Mouse (Mus musculus) cortical plate, adult 2 months (tissue): ENCODE data around the gene Nfatc2. TPM values are rescaled to one million over a fixed set of nuclear protein-coding genes. Genes with fewer than 3 reads are reported as not detected.

ENCODE experiments used
- H3K27ac ChIP-seq: fragments of 200-500 bp; 2 replicates; pipeline ENCODE4 v1.5.1; 2012; ENCODE audit warnings: low read length, control low read depth, inconsistent platforms; ENCODE audit not compliant: insufficient read depth
- H3K4me1 ChIP-seq: fragments of 200-500 bp; 2 replicates; pipeline ENCODE4 v1.6.1; 2011; ENCODE audit warnings: low read length; ENCODE audit not compliant: control insufficient read depth, insufficient read depth
- H3K4me3 ChIP-seq: fragments of 200-500 bp; 2 replicates; pipeline ENCODE4 v1.5.1; 2011; ENCODE audit warnings: mild to moderate bottlenecking, low read length, control low read depth; ENCODE audit not compliant: insufficient read depth
- CTCF ChIP-seq: fragments of 200-500 bp; IDR thresholded peaks from 2 replicates; pipeline ENCODE4 v1.5.1; 2011; ENCODE audit warnings: mild to moderate bottlenecking, control low read depth, low read length; ENCODE audit not compliant: insufficient read depth; ENCODE audit errors: extremely low read depth
- POLR2A ChIP-seq: fragments of 200-500 bp; IDR thresholded peaks from 2 replicates; pipeline ENCODE4 v1.6.1; 2011; ENCODE audit warnings: mild to moderate bottlenecking, low read length, control low read depth; ENCODE audit not compliant: insufficient read depth; ENCODE audit errors: extremely low read depth
- polyA plus RNA-seq: library from polyadenylated mRNA; depleted of rRNA; stranded (reverse); fragments of >200 nt; gene quantifications from 2 replicates; pipeline ENCODE4 v1.2.3, GENCODE M21; 2012

The Nfatc2 gene
- polyA plus RNA-seq, 1 experiment = 8.0 TPM

DNA sequence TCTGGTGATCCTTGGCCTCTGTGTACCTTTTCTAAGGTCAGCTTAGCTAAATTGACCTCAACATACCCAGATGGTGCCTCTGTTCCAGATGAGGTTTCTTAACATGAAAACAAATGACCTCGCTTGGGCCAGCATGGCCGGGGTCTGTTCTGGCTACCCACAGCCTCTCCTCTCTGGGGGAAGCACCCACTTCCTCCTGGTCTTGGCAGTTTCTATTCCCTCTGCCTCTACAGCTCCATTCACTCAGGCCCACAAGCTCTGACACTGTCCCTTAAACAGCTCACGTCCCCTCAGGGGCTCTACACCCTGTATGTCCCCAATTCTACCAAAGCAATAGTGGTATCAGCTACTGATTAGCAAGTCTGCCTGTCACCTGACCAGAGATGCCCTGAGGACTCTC is 27.6 kb downstream of the Nfatc2 start:
- H3K4me1 ChIP-seq = no peaks in the 10 kb centered on the region
- H3K4me3 ChIP-seq = no peak overlapping the region
- TF ChIP-seq POLR2A (no peak), CTCF (no peak)
- H3K27ac ChIP-seq = no peak overlapping the region

DNA sequence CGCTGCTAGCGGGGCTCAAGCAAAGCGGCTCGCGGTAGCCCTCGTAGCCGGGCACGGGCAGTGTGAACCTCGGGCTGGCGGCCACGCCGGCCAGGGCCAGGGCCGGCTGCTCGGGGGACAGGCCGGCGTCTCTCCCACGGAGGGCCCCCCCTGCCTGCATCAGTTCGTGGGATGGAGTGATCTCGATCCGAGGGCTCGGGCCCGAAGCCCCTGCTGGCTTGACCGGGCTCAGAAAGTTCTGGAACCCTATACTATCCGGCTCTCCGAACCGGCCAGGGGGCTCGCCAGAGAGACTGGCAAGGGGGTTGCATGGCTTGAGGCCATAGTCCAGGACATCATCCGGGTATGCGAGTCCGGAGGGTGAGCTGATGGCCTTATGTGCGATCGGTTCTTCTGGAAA is 30.2 kb downstream of the Nfatc2 start:
- Histone ChIP-seq H3K27ac (no peak overlapping the region), H3K4me3 (no peak overlapping the region), H3K4me1 (no peaks in the 10 kb centered on the region)
- TF ChIP-seq POLR2A (no peak), CTCF (no peak)

DNA sequence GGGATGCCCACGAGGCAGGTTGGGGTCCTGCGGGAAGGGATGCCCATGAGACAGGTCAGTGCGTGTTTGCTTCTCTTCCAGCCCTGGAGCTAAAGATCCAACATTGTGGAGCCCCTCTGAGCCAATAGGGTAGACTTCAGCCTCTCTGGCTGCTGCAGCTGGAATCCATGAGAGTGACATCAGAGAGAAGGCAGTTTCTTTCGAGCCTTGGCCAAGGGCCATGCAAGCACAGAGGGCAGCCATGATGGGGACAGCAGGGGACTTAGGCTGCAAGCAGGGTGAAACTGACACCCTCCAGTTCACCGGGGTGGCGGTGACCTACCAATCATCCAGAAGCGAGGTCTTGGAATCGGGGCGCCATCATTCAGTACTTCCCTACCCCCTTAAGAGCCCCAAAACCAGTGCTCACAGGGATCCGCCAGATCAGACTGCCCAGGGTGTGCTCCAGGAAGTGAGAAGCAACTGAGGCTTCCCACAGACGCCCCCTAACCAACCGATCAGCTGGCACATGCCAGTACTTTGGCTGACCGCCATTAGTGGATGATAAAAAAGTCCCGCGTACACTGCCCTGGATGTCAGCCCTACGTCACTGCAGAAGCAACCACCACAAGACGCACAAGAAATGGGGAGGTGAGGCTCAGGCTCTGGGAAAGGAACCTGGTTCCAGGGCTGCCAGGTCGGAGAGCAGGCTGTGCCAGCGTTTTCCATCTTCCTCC is 35.8 kb downstream of the Nfatc2 start:
- TF ChIP-seq POLR2A (no peak), CTCF (no peak)
- no peak overlapping the region for H3K27ac ChIP-seq
- no peaks in the 10 kb centered on the region for H3K4me1 ChIP-seq
- H3K4me3 ChIP-seq = no peak overlapping the region

DNA sequence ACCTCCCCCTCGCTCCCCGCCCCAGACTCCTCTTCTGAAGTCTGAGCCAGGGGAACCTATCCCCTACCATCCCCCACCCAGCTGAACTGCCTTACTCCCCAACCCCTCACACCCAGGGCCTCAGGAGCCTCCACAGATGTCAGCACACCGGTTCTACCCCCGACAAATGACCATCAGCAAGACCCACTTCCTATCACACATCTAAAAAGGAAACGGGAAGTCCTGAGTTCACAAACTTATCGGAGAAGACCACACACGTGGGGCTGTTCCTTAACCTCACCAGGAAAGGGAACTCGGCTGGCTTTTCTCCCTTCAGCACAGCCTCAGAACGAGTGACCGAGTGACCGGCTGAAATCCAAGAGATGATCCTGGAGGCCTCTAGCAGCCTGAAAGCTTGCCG is 38.3 kb downstream of the Nfatc2 start:
- H3K4me3 ChIP-seq = no peak overlapping the region
- no peak overlapping the region for H3K27ac ChIP-seq
- TF ChIP-seq CTCF (no peak), POLR2A (no peak)
- H3K4me1 ChIP-seq = no peaks in the 10 kb centered on the region

DNA sequence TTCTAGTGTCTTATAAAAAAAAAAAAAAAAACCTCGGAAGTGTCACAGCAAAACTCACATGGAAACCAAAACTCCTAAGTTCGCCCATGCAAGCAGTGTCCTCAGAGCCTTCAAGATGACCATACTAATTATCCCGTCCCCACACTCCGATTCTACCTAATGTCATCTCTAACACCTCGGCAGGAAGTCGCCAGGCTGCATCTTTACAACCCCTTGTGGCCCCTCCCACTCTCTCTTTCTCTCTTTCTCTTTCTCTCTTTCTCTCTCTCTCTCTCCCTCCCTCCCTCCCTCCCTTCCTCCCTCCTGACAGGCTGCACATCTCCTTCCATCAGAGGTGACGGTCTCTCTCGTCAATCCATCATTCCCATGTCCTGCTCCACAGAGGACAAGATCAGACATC is 44.4 kb downstream of the Nfatc2 start:
- Histone ChIP-seq H3K27ac (no peak overlapping the region), H3K4me1 (no peaks in the 10 kb centered on the region), H3K4me3 (no peak overlapping the region)
- TF ChIP-seq CTCF (no peak), POLR2A (no peak)

DNA sequence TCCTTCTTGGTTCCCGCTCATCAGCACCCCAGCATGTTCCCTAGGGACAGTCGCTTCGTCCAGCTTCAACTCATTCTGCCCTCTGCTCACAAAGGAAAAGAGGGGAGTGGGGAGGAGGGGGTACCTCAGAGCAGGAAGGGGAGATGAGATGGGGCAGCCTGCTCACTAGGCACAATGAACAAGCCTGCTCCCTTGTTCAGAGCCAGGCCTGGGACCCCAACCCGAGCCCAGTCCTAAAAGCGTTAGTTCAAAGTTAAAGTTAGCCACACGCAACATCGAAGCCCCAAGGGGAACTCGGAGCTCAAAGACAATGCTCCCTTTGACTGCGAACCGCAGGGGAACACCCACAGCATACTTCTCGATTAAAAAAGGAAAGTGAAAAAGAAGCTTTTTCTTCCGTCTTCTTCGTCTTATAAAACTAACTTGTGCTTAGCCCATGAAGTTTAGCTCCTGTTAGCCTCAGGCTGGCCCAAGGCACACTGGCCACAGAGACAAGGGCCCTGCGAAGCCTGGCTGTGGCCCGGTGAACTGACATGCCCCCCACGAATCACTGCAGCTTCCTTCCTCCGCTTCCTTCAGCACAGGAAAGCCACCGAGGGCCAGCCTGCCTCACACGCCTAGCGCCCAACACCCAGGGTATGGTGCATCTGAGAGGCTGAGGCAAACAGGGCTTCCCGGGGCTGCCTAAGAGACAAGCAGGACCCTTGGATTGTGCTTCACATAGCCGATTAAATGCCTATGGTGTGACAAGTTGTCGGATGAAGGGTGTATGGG is 45.4 kb downstream of the Nfatc2 start:
- Histone ChIP-seq H3K4me3 (no peak overlapping the region), H3K4me1 (no peaks in the 10 kb centered on the region), H3K27ac (no peak overlapping the region)
- TF ChIP-seq CTCF (no peak), POLR2A (no peak)

DNA sequence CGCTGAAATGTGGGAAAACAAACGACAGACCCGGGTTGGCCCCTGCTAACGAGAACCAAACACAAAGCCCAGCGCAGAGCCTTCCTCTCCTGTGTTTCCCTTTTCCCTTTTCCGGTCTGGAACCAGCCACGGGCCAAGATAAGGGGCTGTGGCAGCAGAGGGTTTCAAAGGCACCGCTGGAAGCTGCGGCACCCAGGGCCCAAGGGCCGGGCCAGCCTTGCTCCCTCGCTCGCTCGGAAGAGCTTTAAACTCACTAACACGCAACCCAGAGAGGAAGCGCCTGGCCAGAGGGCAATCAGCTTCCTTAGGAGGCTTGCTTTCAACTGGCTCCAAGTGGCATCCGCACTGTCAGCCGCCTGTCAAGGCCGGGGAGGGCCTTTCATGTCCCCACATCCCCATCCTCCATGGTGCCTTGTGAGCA is 47.9 kb downstream of the Nfatc2 start:
- TF ChIP-seq POLR2A (no peak), CTCF (no peak)
- no peak overlapping the region for H3K4me3 ChIP-seq
- H3K4me1 ChIP-seq = no peaks in the 10 kb centered on the region
- no peak overlapping the region for H3K27ac ChIP-seq

DNA sequence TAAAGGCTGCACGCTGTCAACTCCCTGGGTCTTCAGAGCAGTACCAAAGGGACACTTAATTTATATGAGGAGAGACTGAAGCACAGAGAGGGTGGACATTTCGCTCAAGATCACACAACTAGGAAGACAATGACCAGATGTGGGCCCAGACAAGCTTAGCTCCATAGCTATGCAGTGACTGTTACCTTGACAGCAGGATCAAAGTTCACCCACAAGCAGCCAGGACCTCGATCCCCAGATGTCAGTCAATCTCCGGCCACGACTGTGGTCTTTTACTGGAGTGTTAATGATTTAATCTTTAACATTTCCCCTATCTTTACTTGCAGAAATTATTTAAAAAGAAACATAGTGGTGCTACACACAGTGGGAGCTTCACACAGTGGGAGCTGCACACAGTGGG is 49.1 kb downstream of the Nfatc2 start:
- no peaks in the 10 kb centered on the region for H3K4me1 ChIP-seq
- TF ChIP-seq CTCF (no peak), POLR2A (no peak)
- no peak overlapping the region for H3K4me3 ChIP-seq
- no peak overlapping the region for H3K27ac ChIP-seq

DNA sequence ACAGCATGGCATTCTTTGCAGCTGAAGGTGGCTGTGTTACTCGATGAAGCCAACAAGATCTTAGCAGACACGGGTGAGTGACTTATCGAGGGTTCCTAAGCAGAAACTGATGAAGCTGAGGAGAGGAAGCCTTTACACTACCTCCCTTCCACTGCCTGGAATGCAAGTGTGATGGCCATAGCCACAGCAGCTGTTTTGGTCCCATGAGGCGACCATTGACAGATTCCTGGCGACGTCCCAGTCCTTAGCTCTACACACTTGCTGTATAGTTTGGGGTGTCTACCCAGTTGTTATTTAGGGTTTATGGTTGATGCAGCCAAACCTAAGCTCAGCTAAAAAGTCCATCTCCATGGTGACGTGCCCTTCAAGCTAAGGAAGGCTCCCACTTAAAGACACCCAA is 50.2 kb downstream of the Nfatc2 start:
- TF ChIP-seq CTCF = no peak
- Histone ChIP-seq H3K4me1 (peaks cover 3% of the 10 kb centered on the region; the same call in 1 of the 2 replicates), H3K27ac (no peak overlapping the region), H3K4me3 (no peak overlapping the region)

DNA sequence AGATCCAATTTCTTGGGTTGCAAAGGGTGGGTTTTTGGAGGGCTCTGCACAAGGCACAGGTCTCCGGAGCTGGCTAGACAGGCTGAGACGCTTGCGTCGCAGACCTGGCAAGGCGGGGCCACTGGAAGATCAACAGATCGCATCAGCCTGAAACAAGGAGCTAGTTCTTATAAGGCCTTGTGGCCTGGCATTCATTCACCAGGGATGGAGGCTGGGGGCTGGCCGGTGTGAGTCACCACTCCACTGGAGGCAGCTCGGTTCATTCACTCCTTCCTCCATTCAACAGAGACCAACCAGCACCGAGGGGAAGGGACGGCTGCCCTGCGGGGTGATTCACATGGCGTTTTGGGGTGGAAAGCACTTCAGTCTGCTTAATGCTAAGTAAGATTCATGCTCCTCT is 52.1 kb downstream of the Nfatc2 start:
- Histone ChIP-seq H3K4me3 (no peak overlapping the region), H3K4me1 (peaks cover 6% of the 10 kb centered on the region), H3K27ac (no peak overlapping the region)
- TF ChIP-seq POLR2A = no peak
- no peak for TF ChIP-seq CTCF
